9 mouse cellular contexts compared by ENCODE assay signal in genomic region chr13:45539205-45539568, GRCm38 (mm10). TPM values are rescaled to one million over a fixed set of nuclear protein-coding genes. Genes with fewer than 3 reads are reported as not detected.
A peak's percentile ranks its signal among the peaks of the same experiment; 100 is the strongest.
DNase-seq lines count a peak whose midpoint lies in the region; ATAC-seq and TF ChIP-seq lines count a peak whose summit lies in the region.
"Had no signal": no experiment of that assay in that cellular context is flagged by ENCODE, and none has a peak within 500 bp of the region (broad histone marks: within the 10 kb centered on the region; RNA-seq: fewer than 3 reads in every experiment).

No protein-coding gene starts in this region.

- no peaks in the 10 kb centered on the region for H3K9me3 ChIP-seq in ES-E14 (ENCODE audit: control insufficient read depth, insufficient read depth, low read depth, low read length)
- H3K9me3 ChIP-seq in forebrain, embryonic 15.5 days: no peaks in the 10 kb centered on the region

- no peak overlapping the region for H3K9ac ChIP-seq in ES-E14 (ENCODE audit: insufficient read depth, low read depth, low read length, poor library complexity, severe bottlenecking)
- H3K9ac ChIP-seq in forebrain, embryonic 15.5 days (replicated peaks): peak overlapping the region; percentile 33

- peak; percentile 86 for TF ChIP-seq CTCF in lung, adult 2 months (IDR thresholded peaks at IDR 0.05; ENCODE audit: insufficient read depth, low read length)

- ATAC-seq in forebrain, embryonic 15.5 days (replicated peaks): peak; percentile 93

- TF ChIP-seq POLR2A in lung, adult 2 months (IDR thresholded peaks at IDR 0.05; ENCODE audit: borderline replicate concordance, extremely low read depth, low read depth, low read length): no peak

- WGBS in forebrain, embryonic 15.5 days: 8% methylated on average over 10 of the region's 10 CpGs
- 28% methylated on average over 10 of the region's 10 CpGs for WGBS in lung, adult 2 months

- peak; percentile 47 for DNase-seq in ES-E14 (ENCODE audit: low read depth, low spot score)
- peak; percentile 64 for DNase-seq in c-Kit-positive CD71-positive TER-119-positive erythroid progenitor cells, embryonic 14.5 days (ENCODE audit: low spot score)
- peak; percentile 78 to 88 for DNase-seq in heart, postnatal 14 days
- peak; percentile 69 to 88 for DNase-seq in layer of hippocampus, adult 18-20 months (ENCODE audit: low spot score in 2 of 2)
- DNase-seq in lung, adult 2 months: peak; percentile 68
- peak; percentile 49 for DNase-seq in ovary, adult 18-20 months (ENCODE audit: low spot score)
- peak; percentile 17 to 49 for DNase-seq in thymus, postnatal 10 days (ENCODE audit: low spot score in 2 of 2)

- no peaks in the 10 kb centered on the region; the same call in 1 of the 2 replicates for H3K36me3 ChIP-seq in ES-E14 (ENCODE audit: control insufficient read depth, insufficient read depth, low read length, poor library complexity, severe bottlenecking)
- no peaks in the 10 kb centered on the region for H3K36me3 ChIP-seq in forebrain, embryonic 15.5 days

- intact Hi-C loops in heart, postnatal 14 days (cut with DNase I): loop anchor here (1.0 kb wide), 1 partner anchor 32 kb away; no protein-coding TSS in a partner anchor

- peak overlapping the region; percentile 54 for H3K4me2 ChIP-seq in forebrain, embryonic 15.5 days (replicated peaks)

- H3K4me1 ChIP-seq in ES-E14 (ENCODE audit: control insufficient read depth in 2 of 2, insufficient read depth in 2 of 2, low read length in 2 of 2, poor library complexity in 1 of 2): no peaks in the 10 kb centered on the region
- peaks cover 14% of the 10 kb centered on the region for H3K4me1 ChIP-seq in forebrain, embryonic 15.5 days
- peaks cover 3% of the 10 kb centered on the region; the same call in 1 of the 2 replicates for H3K4me1 ChIP-seq in lung, adult 2 months (ENCODE audit: control insufficient read depth, insufficient read depth, low read length)

- H3K4me3 ChIP-seq in ES-E14 (ENCODE audit: insufficient read depth in 1 of 2, low read depth in 1 of 2, low read length in 2 of 2, poor library complexity in 1 of 2, severe bottlenecking in 1 of 2): no peak overlapping the region
- peak overlapping the region; percentile 35 for H3K4me3 ChIP-seq in forebrain, embryonic 15.5 days
- H3K4me3 ChIP-seq in lung, adult 2 months (replicated peaks; ENCODE audit: extremely low read depth, low read depth, low read length): no peak overlapping the region

- in situ Hi-C loops in ES-E14 (cut with MboI; ENCODE audit: low sequenced_read_pairs in 2 of 2, unreplicated experiment in 2 of 2): no loop called here

- H3K27me3 ChIP-seq in forebrain, embryonic 15.5 days: no peaks in the 10 kb centered on the region

- H3K27ac ChIP-seq in ES-E14 (ENCODE audit: insufficient read depth, low read depth, low read length, poor library complexity, severe bottlenecking): no peak overlapping the region
- H3K27ac ChIP-seq in forebrain, embryonic 15.5 days (replicated peaks): peak overlapping the region; percentile 65
- H3K27ac ChIP-seq: macrophage had no signal

TF ChIP-seq in ES-E14, 5 proteins besides CTCF, POLR2A, EP300 and RAD21:
- TF ChIP-seq ZC3H11A (IDR thresholded peaks at IDR 0.05; ENCODE audit: borderline replicate concordance, low read depth, low read length): no peak
- TF ChIP-seq HCFC1 (IDR thresholded peaks at IDR 0.05; ENCODE audit: borderline replicate concordance, insufficient read depth, low read length): no peak
- TF ChIP-seq MAFK (IDR thresholded peaks at IDR 0.05; ENCODE audit: insufficient read depth, low read depth, low read length): no peak
- no peak for TF ChIP-seq CHD2 (IDR thresholded peaks at IDR 0.05; ENCODE audit: low read depth, low read length)
- no peak for TF ChIP-seq ZNF384 (IDR thresholded peaks at IDR 0.05; ENCODE audit: low read depth, low read length)

RNA-seq across cellular contexts. Expression of gene Gmpr, which starts 31.9 kb away (rescaled TPM):
- total RNA-seq in ES-E14 (2012; rRNA removed): 9.6 and 9.7 TPM in 2 replicates
- 19.6 and 23.0 TPM in 2 replicates for polyA plus RNA-seq in forebrain, embryonic 15.5 days (2015; fragmentation: Nextera tagmentation; extraction: Ambion mirVana)
- total RNA-seq in heart, postnatal 14 days (2021): 100 to 1,000 TPM; 166 to 175 TPM
- 10 to 100 TPM; 67.0 to 69.7 TPM for total RNA-seq in layer of hippocampus, adult 18-20 months (2021)
- polyA plus RNA-seq in lung, adult 2 months (2012; rRNA removed): 21.9 and 30.8 TPM in 2 replicates

Comparison
In these comparisons a context has a peak if more than half of its experiments do, and no peak if none do; other contexts are left out.
1. DNase-seq: peak in every context shown above with its lines; median percentile 83 in heart, postnatal 14 days; 78 in layer of hippocampus, adult 18-20 months; 68 in lung, adult 2 months; 64 in c-Kit-positive CD71-positive TER-119-positive erythroid progenitor cells, embryonic 14.5 days; 49 in ovary, adult 18-20 months; 47 in ES-E14; 33 in thymus, postnatal 10 days.